In the genomic region with DNA sequence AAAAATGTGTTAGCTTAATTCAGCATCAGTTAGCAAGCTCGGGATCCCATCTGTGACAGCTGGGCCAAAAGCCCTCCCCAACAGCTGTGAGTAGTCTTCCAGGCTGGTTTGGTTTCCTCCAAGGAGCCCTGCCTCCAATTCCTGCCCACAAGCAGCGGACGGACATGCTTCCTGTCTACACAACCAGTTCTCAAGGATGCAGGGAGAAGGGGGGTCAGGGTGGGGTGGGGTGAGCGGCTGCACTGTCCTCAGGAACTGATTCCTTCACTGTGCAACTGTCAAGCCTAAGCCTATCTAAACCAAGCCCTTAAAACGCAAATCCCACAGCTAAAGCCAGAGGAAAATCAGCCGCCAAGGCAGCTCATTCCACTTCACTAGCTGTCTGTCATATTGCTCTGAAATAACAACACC, we compare ENCODE assay signal across 7 mouse cellular contexts. TPM values are rescaled to one million over a fixed set of nuclear protein-coding genes. Genes with fewer than 3 reads are reported as not detected.
DNase-seq lines count a peak whose midpoint lies in the region; ATAC-seq and TF ChIP-seq lines count a peak whose summit lies in the region.

No protein-coding gene starts in this region.

- peak overlapping the region; percentile 97 for H3K9ac ChIP-seq in intestine, embryonic 15.5 days

- TF ChIP-seq POLR2A in small intestine, adult 2 months (IDR thresholded peaks at IDR 0.05; ENCODE audit: low read depth, low read length): no peak

- peaks cover 3% of the 10 kb centered on the region; the same call in 1 of the 2 replicates for H3K36me3 ChIP-seq in intestine, embryonic 15.5 days
- H3K36me3 ChIP-seq in small intestine, adult 2 months (ENCODE audit: control insufficient read depth, insufficient read depth, low read length): peaks cover 7% of the 10 kb centered on the region

- H3K4me3 ChIP-seq in intestine, embryonic 15.5 days (replicated peaks): peak overlapping the region; percentile 100
- peak overlapping the region; percentile 85 for H3K4me3 ChIP-seq in small intestine, adult 2 months (ENCODE audit: low read depth, low read length)

- peak; percentile 13 for ATAC-seq in intestine, embryonic 15.5 days
- ATAC-seq in megakaryocyte progenitor cell, adult 5-6 weeks (replicated peaks; ENCODE audit: poor library complexity): 0 out of 2 replicates have a peak, but pooled peaks have one; percentile 6

- intact Hi-C loops in gastrocnemius, postnatal 14 days (cut with DNase I; ENCODE audit: low total_unique reads): no loop called here
- intact Hi-C loops in left cerebral cortex, postnatal 14 days (cut with DNase I): no loop called here

- peak overlapping the region; percentile 85 for H3K4me2 ChIP-seq in intestine, embryonic 15.5 days (replicated peaks)

- peak; percentile 41 for DNase-seq in R1 (ENCODE audit: low read depth, low spot score)
- peak; percentile 25 to 41 for DNase-seq in cerebellum, postnatal 14 days
- peak; percentile 43 for DNase-seq in gastrocnemius, postnatal 14 days
- peak; percentile 60 to 64 for DNase-seq in left cerebral cortex, postnatal 14 days (ENCODE audit: low spot score in 2 of 2)

- peak overlapping the region; percentile 95 for H3K27ac ChIP-seq in intestine, embryonic 15.5 days
- H3K27ac ChIP-seq in small intestine, adult 2 months (ENCODE audit: insufficient read depth, low read depth, low read length): peak overlapping the region; percentile 85

- no peaks in the 10 kb centered on the region for H3K27me3 ChIP-seq in intestine, embryonic 15.5 days (replicated peaks)
- H3K27me3 ChIP-seq in small intestine, adult 2 months (ENCODE audit: control insufficient read depth, insufficient read depth, low read length): no peaks in the 10 kb centered on the region

- WGBS in intestine, embryonic 15.5 days: 4% methylated on average over 6 of the region's 6 CpGs
- 7% methylated on average over 6 of the region's 6 CpGs for WGBS in small intestine, adult 2 months

- H3K9me3 ChIP-seq in intestine, embryonic 15.5 days: no peaks in the 10 kb centered on the region

- peaks cover 7% of the 10 kb centered on the region for H3K4me1 ChIP-seq in intestine, embryonic 15.5 days (replicated peaks)
- H3K4me1 ChIP-seq in small intestine, adult 2 months (ENCODE audit: control insufficient read depth, insufficient read depth, insufficient read length, low read length): peaks cover 12% of the 10 kb centered on the region; the same call in 1 of the 2 replicates

- TF ChIP-seq CTCF in small intestine, adult 2 months (IDR thresholded peaks at IDR 0.05; ENCODE audit: extremely low read depth, insufficient read length, insufficient replicate concordance, low read depth, low read length): no peak

RNA-seq across cellular contexts. Expression of gene Stk25, which starts 24.0 kb away (rescaled TPM):
- 10 to 100 TPM; 91.0 to 98.6 TPM for total RNA-seq in gastrocnemius, postnatal 14 days (2021)
- polyA plus RNA-seq in intestine, embryonic 15.5 days (2015; fragmentation: Nextera tagmentation; extraction: Ambion mirVana): 143 and 174 TPM in 2 replicates
- total RNA-seq in left cerebral cortex, postnatal 14 days (2021): 100 to 1,000 TPM; 382 to 402 TPM
- 23.4 and 28.8 TPM in 2 replicates for total RNA-seq in megakaryocyte progenitor cell, adult 5-6 weeks (2015)
- 28.6 and 47.7 TPM in 2 replicates for total RNA-seq in megakaryocyte progenitor cell, adult 5-6 weeks (2017)
- 217 and 306 TPM in 2 replicates for polyA plus RNA-seq in small intestine, adult 2 months (2012; rRNA removed)

RNA-seq across cellular contexts. Expression of gene Bok, which starts 51.0 kb away (rescaled TPM):
- total RNA-seq in gastrocnemius, postnatal 14 days (2021): 1 to 10 TPM; 2.9 to 3.1 TPM
- 48.3 and 54.9 TPM in 2 replicates for polyA plus RNA-seq in intestine, embryonic 15.5 days (2015; fragmentation: Nextera tagmentation; extraction: Ambion mirVana)
- 10 to 100 TPM; 19.1 to 20.5 TPM for total RNA-seq in left cerebral cortex, postnatal 14 days (2021)
- 0.17 TPM in 1 of 2 replicates, not detected in the other for total RNA-seq in megakaryocyte progenitor cell, adult 5-6 weeks (2015)
- 0.92 TPM in 1 of 2 replicates, not detected in the other for total RNA-seq in megakaryocyte progenitor cell, adult 5-6 weeks (2017)
- 57.1 and 106 TPM in 2 replicates for polyA plus RNA-seq in small intestine, adult 2 months (2012; rRNA removed)

Comparison
In these comparisons a context has a peak if more than half of its experiments do, and no peak if none do; other contexts are left out.
1. Peak in every context shown above with its lines: DNase-seq, ATAC-seq, H3K4me3 ChIP-seq and H3K27ac ChIP-seq.
2. RNA of gene Bok, which starts 51.0 kb away (total RNA-seq): 19.1 to 20.5 TPM in left cerebral cortex, postnatal 14 days; 2.9 to 3.1 TPM in gastrocnemius, postnatal 14 days and 0.17 to 0.92 TPM in megakaryocyte progenitor cell, adult 5-6 weeks; every median in the first group is over 4 times any median in the second.